Mouse (Mus musculus) liver, embryonic 14.5 days (tissue): Measurements from ENCODE around the gene Slc4a2. TPM values are rescaled to one million over a fixed set of nuclear protein-coding genes. Genes with fewer than 3 reads are reported as not detected.

Experiments used
- ATAC-seq: fragments of 200-750 bp; cut with Nextera tagmentation; 2 replicates; pipeline ENCODE4 v1.8.0; 2017; ENCODE audit warnings: moderate number of reproducible peaks, mild to moderate bottlenecking, moderate library complexity; ENCODE audit not compliant: insufficient read depth
- DNase-seq, 3 experiments: peaks; one replicate each; pipeline ENCODE4 v3.0.0-alpha.2; 2012 to 2013; ENCODE audit warnings: low read depth in 3 of 3, low spot score in 3 of 3
- H3K27ac ChIP-seq: fragments of 300-500 bp; sonication (generic); 2 replicates; pipeline ENCODE4 v1.5.1; 2014; ENCODE audit warnings: moderate library complexity, mild to moderate bottlenecking, control low read depth, inconsistent platforms
- H3K27me3 ChIP-seq: fragments of 300-500 bp; sonication (generic); 2 replicates; pipeline ENCODE4 v1.6.1; 2014; ENCODE audit warnings: mild to moderate bottlenecking, low read length, moderate library complexity; ENCODE audit not compliant: control insufficient read depth, insufficient read depth
- H3K36me3 ChIP-seq: fragments of 300-500 bp; sonication (generic); replicated peaks from 2 replicates; pipeline ENCODE4 v1.6.1; 2014; ENCODE audit warnings: low read depth; ENCODE audit not compliant: control insufficient read depth, insufficient read depth
- H3K4me1 ChIP-seq, 2 experiments: fragments of 200-500 bp in 1 of 2; fragments of 300-500 bp in 1 of 2; sonication (generic) in 1 of 2; replicated peaks; 2 replicates each; pipeline ENCODE4 v1.6.1; 2012 to 2014; ENCODE audit warnings: antibody characterized with exemption in 1 of 2, inconsistent platforms in 1 of 2, low read length in 1 of 2; ENCODE audit not compliant: control insufficient read depth in 2 of 2, insufficient read depth in 2 of 2
- H3K4me2 ChIP-seq: fragments of 300-500 bp; sonication (generic); 2 replicates; pipeline ENCODE4 v1.6.1; 2014; ENCODE audit warnings: low read depth, mild to moderate bottlenecking, control low read depth, moderate library complexity
- H3K4me3 ChIP-seq, 2 experiments: fragments of 200-500 bp in 1 of 2; fragments of 300-500 bp in 1 of 2; sonication (generic) in 1 of 2; 2 replicates each; pipeline ENCODE4 v1.5.1; 2012 to 2014; ENCODE audit warnings: low read depth in 2 of 2, low read length in 2 of 2, mild to moderate bottlenecking in 2 of 2, control low read depth in 1 of 2, inconsistent platforms in 1 of 2, moderate library complexity in 1 of 2; ENCODE audit not compliant: insufficient read depth in 1 of 2
- H3K9ac ChIP-seq: fragments of 300-500 bp; sonication (generic); replicated peaks from 2 replicates; pipeline ENCODE4 v1.6.1; 2014; ENCODE audit warnings: mild to moderate bottlenecking, control low read depth, moderate library complexity
- H3K9me3 ChIP-seq: fragments of 300-500 bp; sonication (generic); 2 replicates; pipeline ENCODE4 v1.6.1; 2016; ENCODE audit warnings: low read length, mixed read lengths; ENCODE audit not compliant: control insufficient read depth
- CTCF ChIP-seq: IDR thresholded peaks from 2 replicates; pipeline ENCODE4 v1.5.1; 2016; ENCODE audit warnings: antibody characterized with exemption, low read depth, control low read depth
- EP300 ChIP-seq: IDR thresholded peaks from 2 replicates; pipeline ENCODE4 v1.6.1; 2016; ENCODE audit warnings: antibody characterized with exemption, low read depth
- WGBS: fragments of 180-500 bp; shearing (Covaris S2); extraction: QIAGEN DNeasy Blood & Tissue Kit; methylation state at CpG from one replicate; pipeline ENCODE4 v1.1.7; 2014; ENCODE audit not compliant: insufficient replicate concordance; 5-methylcytosine and 5-hydroxymethylcytosine counted together
- polyA plus RNA-seq, 2 experiments: library from polyadenylated mRNA; depleted of rRNA in 1 of 2; stranded (reverse) in 1 of 2; unstranded in 1 of 2; fragments of >200 nt; fragmentation: Nextera tagmentation in 1 of 2; extraction: Ambion mirVana in 1 of 2; gene quantifications; 2 replicates each; pipeline versions ENCODE4 v1.2.1 to v1.2.3; 2012 to 2014

Gene Slc4a2
- polyA plus RNA-seq, 2 experiments: 5.6 to 11.6 TPM

DNA sequence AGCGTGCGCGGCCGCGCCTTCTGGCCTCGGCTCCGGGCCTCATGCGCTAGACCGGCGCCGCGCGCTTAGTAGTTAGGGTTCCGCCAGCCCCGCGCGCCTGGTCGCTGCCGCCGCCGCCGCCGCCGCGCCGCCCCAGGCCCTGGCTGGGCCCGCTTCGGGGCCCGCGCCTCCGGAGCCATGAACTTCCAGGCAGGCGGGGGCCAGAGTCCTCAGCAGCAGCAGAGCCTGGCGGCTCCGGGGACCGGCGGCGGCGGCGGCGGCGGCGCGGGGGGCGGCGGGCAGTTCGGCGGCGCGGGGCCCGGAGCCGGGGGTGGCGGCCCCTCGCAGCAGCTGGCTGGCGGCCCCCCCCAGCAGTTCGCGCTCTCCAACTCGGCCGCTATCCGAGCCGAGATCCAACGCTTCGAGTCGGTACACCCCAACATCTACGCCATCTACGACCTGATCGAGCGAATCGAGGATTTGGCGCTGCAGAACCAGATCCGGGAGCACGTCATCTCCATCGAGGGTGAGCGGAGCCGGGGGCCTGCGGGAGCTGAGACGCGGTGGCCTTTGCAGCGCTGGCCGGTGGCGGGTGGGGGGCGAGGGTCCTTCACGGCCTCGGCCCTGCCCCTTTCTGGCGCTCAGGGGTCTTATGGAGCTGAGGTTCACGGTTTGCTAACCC lies 28.5 kb downstream of the Slc4a2 start, which contains the start of gene Agap3:
TSS of gene Agap3 (plus strand) at position 148 of the 661 bp plus-strand sequence.
- Histone ChIP-seq H3K4me2 (peak within 1 kb of the TSS; percentile 100), H3K4me3 (peak within 1 kb of the TSS; percentile 90 to 94), H3K36me3 (no peaks in the 10 kb centered on the region), H3K9me3 (no peaks in the 10 kb centered on the region), H3K9ac (peak within 1 kb of the TSS; percentile 89), H3K4me1 (peaks cover 24 to 27% of the 10 kb centered on the region in 2 experiments), H3K27me3 (no peaks in the 10 kb centered on the region), H3K27ac (peak within 1 kb of the TSS; percentile 81)
- no peak for TF ChIP-seq EP300
- TF ChIP-seq CTCF: no peak
- under 1% methylated on average over 71 of the region's 85 CpGs for WGBS
- no peak for DNase-seq
- ATAC-seq: peak; percentile 4

DNA sequence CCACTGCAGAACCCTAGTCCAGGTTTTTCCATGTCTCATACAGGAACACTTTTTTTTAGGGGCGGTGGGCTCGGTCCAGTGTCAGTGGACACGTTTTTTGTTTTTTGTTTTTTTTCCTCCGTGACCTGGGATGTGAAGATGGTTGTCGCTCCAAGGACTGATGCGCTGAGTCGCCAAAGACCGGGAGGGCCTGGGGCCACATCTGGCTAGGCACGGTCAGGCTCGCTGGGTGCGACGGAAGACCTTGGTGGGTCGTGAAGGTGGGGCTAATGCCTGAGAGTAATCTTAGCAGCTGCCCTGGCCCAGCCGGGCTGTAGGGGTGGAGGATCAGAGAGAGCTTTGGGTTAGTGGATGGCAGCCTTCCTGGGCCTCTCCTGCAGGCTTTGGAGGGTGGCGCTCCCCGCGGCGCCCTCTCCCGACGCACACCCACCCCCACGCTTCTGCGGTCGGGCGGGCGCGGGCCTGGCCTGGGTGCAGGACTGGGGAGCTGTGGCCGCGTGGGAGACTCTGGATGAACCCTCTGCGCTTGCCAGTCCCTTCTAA lies 29.1 kb downstream of the Slc4a2 start:
- Histone ChIP-seq H3K27me3 (no peaks in the 10 kb centered on the region), H3K36me3 (no peaks in the 10 kb centered on the region; the same call in 1 of the 2 replicates), H3K9ac (peak overlapping the region; percentile 89), H3K4me1 (peaks cover 23 to 24% of the 10 kb centered on the region in 2 experiments), H3K27ac (peak overlapping the region; percentile 81), H3K4me2 (peak overlapping the region; percentile 100), H3K4me3 (peak overlapping the region; percentile 90 to 94), H3K9me3 (no peaks in the 10 kb centered on the region)
- 1% methylated on average over 29 of the region's 29 CpGs for WGBS
- DNase-seq: no peak
- TF ChIP-seq EP300: no peak
- TF ChIP-seq CTCF: peak; percentile 3; the same call in 1 of the 2 replicates
- ATAC-seq: peak; percentile 1; the same call in 1 of the 2 replicates

DNA sequence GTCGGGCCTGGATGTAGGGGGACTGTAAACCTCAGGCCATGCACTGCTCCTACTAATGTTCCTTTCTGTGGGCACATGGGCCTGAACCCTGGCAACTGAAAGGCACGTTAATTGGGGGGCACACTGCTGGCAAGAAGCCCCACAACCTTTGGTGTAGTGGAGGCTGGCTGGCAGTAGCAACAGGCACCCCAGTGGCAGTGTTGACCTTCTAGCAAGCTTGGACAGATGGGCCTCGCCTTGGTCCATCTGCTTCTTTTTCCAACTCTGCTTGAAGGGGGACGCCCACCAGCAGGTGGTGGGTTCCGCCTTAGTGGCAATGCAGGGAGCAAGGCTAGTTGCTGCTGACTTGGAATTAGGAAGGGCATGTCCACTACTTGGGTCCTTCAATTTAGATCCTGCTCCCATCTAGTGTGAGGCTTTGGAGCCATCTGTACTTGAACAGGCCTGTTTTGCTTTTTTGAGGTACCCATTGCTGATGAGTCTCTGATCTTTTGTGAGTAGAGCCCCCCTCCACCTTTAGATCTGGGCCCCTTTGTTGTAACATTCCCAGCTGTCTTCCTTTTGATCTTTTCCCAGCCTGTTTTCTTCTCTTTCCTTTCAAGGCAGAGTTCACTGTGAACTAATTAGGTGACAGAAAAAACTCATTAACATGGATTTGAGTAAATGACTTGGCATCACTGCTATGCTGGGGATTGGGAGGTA lies 29.8 kb downstream of the Slc4a2 start:
- peak overlapping the region; percentile 90 to 94 for H3K4me3 ChIP-seq
- DNase-seq (no peak), ATAC-seq (no peak)
- no peaks in the 10 kb centered on the region for H3K9me3 ChIP-seq
- WGBS: 33% methylated on average over 5 of the region's 5 CpGs
- peak overlapping the region; percentile 89 for H3K9ac ChIP-seq
- H3K27me3 ChIP-seq: no peaks in the 10 kb centered on the region
- TF ChIP-seq CTCF: peak; percentile 22; the same call in 1 of the 2 replicates
- TF ChIP-seq EP300: no peak
- no peaks in the 10 kb centered on the region; the same call in 1 of the 2 replicates for H3K36me3 ChIP-seq
- peak overlapping the region; percentile 100 for H3K4me2 ChIP-seq
- peaks cover 19 to 22% of the 10 kb centered on the region in 2 experiments for H3K4me1 ChIP-seq
- no peak overlapping the region for H3K27ac ChIP-seq

DNA sequence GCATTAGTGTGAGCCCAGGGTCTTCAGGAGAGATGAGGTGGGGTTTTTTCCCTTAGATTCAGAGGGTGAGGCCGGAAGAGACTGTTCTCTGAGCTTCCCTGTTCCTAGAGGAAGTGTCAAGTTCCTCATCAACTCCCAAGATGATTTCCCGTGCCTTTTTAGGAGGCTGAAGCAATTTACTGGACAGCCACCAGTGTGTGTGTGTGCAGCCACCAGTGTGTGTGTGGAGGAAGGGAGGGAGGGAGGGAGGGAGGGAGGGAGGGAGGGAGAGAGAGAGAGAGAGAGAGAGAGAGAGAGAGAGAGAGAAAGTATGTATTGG lies 30.3 kb downstream of the Slc4a2 start:
- Histone ChIP-seq H3K4me3 (peak overlapping the region in 1 of 2 experiments; percentile 90; a peak in 2 of 4 replicates), H3K27ac (no peak overlapping the region), H3K9ac (peak overlapping the region; percentile 89; the same call in 1 of the 2 replicates), H3K36me3 (no peaks in the 10 kb centered on the region; the same call in 1 of the 2 replicates), H3K4me2 (peak overlapping the region; percentile 100), H3K9me3 (no peaks in the 10 kb centered on the region), H3K27me3 (no peaks in the 10 kb centered on the region), H3K4me1 (peaks cover 19 to 22% of the 10 kb centered on the region in 2 experiments)
- whole genome bisulfite sequencing: 51% methylated on average over 2 of the region's 2 CpGs
- ATAC-seq (no peak), DNase-seq (no peak)
- TF ChIP-seq CTCF (no peak), EP300 (no peak)

DNA sequence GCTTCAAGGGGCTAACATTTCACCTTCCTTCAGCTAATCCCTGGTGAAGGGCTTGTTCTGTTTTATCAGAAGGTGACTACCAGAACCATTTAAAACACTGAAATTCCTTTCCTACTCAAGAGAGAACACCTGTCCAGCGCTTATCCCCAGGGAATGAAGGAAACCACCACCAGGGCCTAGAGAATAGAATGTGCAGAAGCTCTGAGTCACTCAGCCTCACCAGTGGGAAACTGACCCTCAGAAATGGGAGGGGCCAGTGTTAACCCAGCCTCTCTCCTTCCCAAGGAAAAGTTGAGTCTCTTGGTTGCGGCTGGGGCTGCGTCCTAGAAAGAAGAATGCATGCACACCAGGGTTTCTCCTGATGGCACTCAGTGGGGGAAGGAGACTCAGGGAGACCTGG lies 31.4 kb downstream of the Slc4a2 start:
- no peak for ATAC-seq
- H3K4me3 ChIP-seq: no peak overlapping the region
- H3K27ac ChIP-seq: no peak overlapping the region
- WGBS: 86% methylated on average over 3 of the region's 3 CpGs
- H3K4me2 ChIP-seq: no peak overlapping the region
- H3K9ac ChIP-seq: no peak overlapping the region
- no peaks in the 10 kb centered on the region for H3K27me3 ChIP-seq
- TF ChIP-seq CTCF (no peak), EP300 (no peak)
- no peaks in the 10 kb centered on the region for H3K9me3 ChIP-seq
- DNase-seq: no peak
- peaks cover 19 to 22% of the 10 kb centered on the region in 2 experiments for H3K4me1 ChIP-seq
- H3K36me3 ChIP-seq: no peaks in the 10 kb centered on the region; the same call in 1 of the 2 replicates
